Mouse (Mus musculus): ENCODE data around the gene 4930402H24Rik. TPM values are rescaled to one million over a fixed set of nuclear protein-coding genes. Genes with fewer than 3 reads are reported as not detected.
A peak's percentile ranks its signal among the peaks of the same experiment; 100 is the strongest.

4930402H24Rik gene
- total and polyA plus RNA-seq, 3 experiments, result 6.1 to 6.2 TPM; not detected in 1

GRCm38 (mm10) chr2:130697821-130698266 is 208.4 kb downstream of the 4930402H24Rik start:
- Histone ChIP-seq H3K9me3 (replicated peaks; ENCODE audit: insufficient read depth, low read length) (no peaks in the 10 kb centered on the region), H3K4me1 (ENCODE audit: control insufficient read depth in 1 of 2, insufficient read depth in 2 of 2, low read length in 2 of 2) (peaks cover 2 to 14% of the 10 kb centered on the region in 2 experiments; a peak in 2 of 4 replicates), H3K36me3 (ENCODE audit: control insufficient read depth in 1 of 2, insufficient read depth in 2 of 2, low read length in 2 of 2) (peaks cover 0 to 7% of the 10 kb centered on the region in 2 experiments; a peak in 2 of 4 replicates), H3K79me2 (ENCODE audit: control insufficient read depth, insufficient read depth, low read length, poor library complexity) (no peaks in the 10 kb centered on the region), H3K9ac (ENCODE audit: control insufficient read depth, low read depth, low read length, poor library complexity, severe bottlenecking) (peak overlapping the region; percentile 47), H3K27ac (ENCODE audit: control insufficient read depth, low read depth, low read length) (no peak overlapping the region), H3K27me3 (ENCODE audit: control insufficient read depth in 1 of 2, insufficient read depth in 2 of 2, low read length in 2 of 2) (no peaks in the 10 kb centered on the region), H3K4me3 (ENCODE audit: control insufficient read depth in 1 of 2, insufficient read depth in 1 of 2, low read depth in 2 of 2, low read length in 2 of 2) (peak overlapping the region; percentile 51 to 64)
- TF ChIP-seq CHD1 (IDR thresholded peaks at IDR 0.05; ENCODE audit: low read depth, low read length), result no peak
- no peak for TF ChIP-seq MEF2A (IDR thresholded peaks at IDR 0.05; ENCODE audit: extremely low read depth, insufficient replicate concordance, low read depth, low read length, poor library complexity, severe bottlenecking)
- no peak for TF ChIP-seq ZKSCAN1 (IDR thresholded peaks at IDR 0.05; ENCODE audit: low read depth, low read length)
- no peak for TF ChIP-seq MAX (IDR thresholded peaks at IDR 0.05; ENCODE audit: low read length)
- no peak for TF ChIP-seq SIN3A (IDR thresholded peaks at IDR 0.05; ENCODE audit: low read length)
- TF ChIP-seq NELFE (IDR thresholded peaks at IDR 0.05; ENCODE audit: low read depth, low read length), result no peak
- no peak for DNase-seq (ENCODE audit: low read depth, low spot score)

GRCm38 (mm10) chr2:130697153-130697810 is 208.9 kb downstream of the 4930402H24Rik start, which contains the start of gene Slc4a11:
Gene Slc4a11, minus strand, starts transcription at chr2:130697519.
- H3K4me3 ChIP-seq (ENCODE audit: control insufficient read depth in 1 of 2, insufficient read depth in 1 of 2, low read depth in 2 of 2, low read length in 2 of 2), result peak within 1 kb of the TSS; percentile 51 to 64
- peak within 1 kb of the TSS; percentile 48 for H3K9ac ChIP-seq (ENCODE audit: control insufficient read depth, low read depth, low read length, poor library complexity, severe bottlenecking)
- DNase-seq (ENCODE audit: low read depth, low spot score), result peak; percentile 87
- peaks cover 2 to 14% of the 10 kb centered on the region in 2 experiments; a peak in 2 of 4 replicates for H3K4me1 ChIP-seq (ENCODE audit: control insufficient read depth in 1 of 2, insufficient read depth in 2 of 2, low read length in 2 of 2)
- no peaks in the 10 kb centered on the region for H3K79me2 ChIP-seq (ENCODE audit: control insufficient read depth, insufficient read depth, low read length, poor library complexity)
- no peak within 1 kb of the TSS for H3K27ac ChIP-seq (ENCODE audit: control insufficient read depth, low read depth, low read length)
- H3K36me3 ChIP-seq (ENCODE audit: control insufficient read depth in 1 of 2, insufficient read depth in 2 of 2, low read length in 2 of 2), result peaks cover 0 to 7% of the 10 kb centered on the region in 2 experiments; a peak in 2 of 4 replicates
- no peaks in the 10 kb centered on the region for H3K27me3 ChIP-seq (ENCODE audit: control insufficient read depth in 1 of 2, insufficient read depth in 2 of 2, low read length in 2 of 2)
- no peaks in the 10 kb centered on the region for H3K9me3 ChIP-seq (replicated peaks; ENCODE audit: insufficient read depth, low read length)
- peak; percentile 49; the same call in 1 of the 2 replicates for TF ChIP-seq MAZ (IDR thresholded peaks at IDR 0.05; ENCODE audit: low read depth, low read length)
- peak; percentile 49; the same call in 1 of the 2 replicates for TF ChIP-seq NRF1 (IDR thresholded peaks at IDR 0.05; ENCODE audit: insufficient read depth, low read depth, low read length, poor library complexity, severe bottlenecking)
- TF ChIP-seq GATA1 (IDR thresholded peaks at IDR 0.05; ENCODE audit: low read depth, low read length), result no peak
- no peak for TF ChIP-seq MYB (IDR thresholded peaks at IDR 0.05; ENCODE audit: low read depth, low read length)
- no peak for TF ChIP-seq CHD2 (IDR thresholded peaks at IDR 0.05; ENCODE audit: low read length)
- TF ChIP-seq MYC (IDR thresholded peaks at IDR 0.05; ENCODE audit: low read depth, low read length), result no peak
- peak; percentile 38 to 52; a peak in 1 of 4 replicates for TF ChIP-seq POLR2A (IDR thresholded peaks at IDR 0.05; ENCODE audit: control insufficient read depth in 1 of 2, insufficient read depth in 1 of 2, low read depth in 1 of 2, low read length in 2 of 2, poor library complexity in 1 of 2)
- TF ChIP-seq MAX (IDR thresholded peaks at IDR 0.05; ENCODE audit: low read length), result no peak
- TF ChIP-seq KAT2A (conservative IDR thresholded peaks at IDR 0.05; ENCODE audit: low read depth, low read length), result no peak
- TF ChIP-seq CTCF (IDR thresholded peaks at IDR 0.05 in 2 of 3, conservative IDR thresholded peaks at IDR 0.05 in 1 of 3; ENCODE audit: control insufficient read depth in 1 of 3, insufficient read depth in 1 of 3, low read depth in 2 of 3, low read length in 3 of 3, poor library complexity in 1 of 3, severe bottlenecking in 1 of 3), result no peak
- TF ChIP-seq SIN3A (IDR thresholded peaks at IDR 0.05; ENCODE audit: low read length), result no peak
- TF ChIP-seq NELFE (IDR thresholded peaks at IDR 0.05; ENCODE audit: low read depth, low read length), result no peak
- no peak for TF ChIP-seq RAD21 (IDR thresholded peaks at IDR 0.05; ENCODE audit: low read depth, low read length)
- TF ChIP-seq USF1 (IDR thresholded peaks at IDR 0.05; ENCODE audit: low read depth, low read length), result no peak
- TF ChIP-seq TCF12 (IDR thresholded peaks at IDR 0.05; ENCODE audit: low read depth, low read length), result no peak
- no peak for TF ChIP-seq ZC3H11A (IDR thresholded peaks at IDR 0.05; ENCODE audit: low read depth, low read length)
- no peak for TF ChIP-seq HCFC1 (IDR thresholded peaks at IDR 0.05; ENCODE audit: low read depth, low read length)
- no peak for TF ChIP-seq GABPA (IDR thresholded peaks at IDR 0.05; ENCODE audit: low read depth, low read length)
- TF ChIP-seq RCOR1 (IDR thresholded peaks at IDR 0.05; ENCODE audit: low read depth, low read length), result no peak
- no peak for TF ChIP-seq EP300 (IDR thresholded peaks at IDR 0.05; ENCODE audit: low read depth in 1 of 2, low read length in 2 of 2)
- no peak for TF ChIP-seq UBTF (IDR thresholded peaks at IDR 0.05; ENCODE audit: borderline replicate concordance, insufficient read depth, low read depth, low read length)
- no peak for TF ChIP-seq BHLHE40 (IDR thresholded peaks at IDR 0.05; ENCODE audit: borderline replicate concordance, low read depth, low read length)
- TF ChIP-seq E2F4 (IDR thresholded peaks at IDR 0.05; ENCODE audit: borderline replicate concordance, low read depth, low read length), result no peak
- TF ChIP-seq SMC3 (IDR thresholded peaks at IDR 0.05; ENCODE audit: low read depth, low read length), result no peak
- TF ChIP-seq MAFK (IDR thresholded peaks at IDR 0.05; ENCODE audit: borderline replicate concordance, low read depth, low read length), result no peak
- no peak for TF ChIP-seq ZNF384 (IDR thresholded peaks at IDR 0.05; ENCODE audit: low read depth, low read length)
- no peak for TF ChIP-seq POLR2AphosphoS5 (IDR thresholded peaks at IDR 0.05; ENCODE audit: borderline replicate concordance, low read depth, low read length)
- no peak for TF ChIP-seq CHD1 (IDR thresholded peaks at IDR 0.05; ENCODE audit: low read depth, low read length)
